Mouse (Mus musculus): ENCODE results near the gene Spg20.

DNA sequence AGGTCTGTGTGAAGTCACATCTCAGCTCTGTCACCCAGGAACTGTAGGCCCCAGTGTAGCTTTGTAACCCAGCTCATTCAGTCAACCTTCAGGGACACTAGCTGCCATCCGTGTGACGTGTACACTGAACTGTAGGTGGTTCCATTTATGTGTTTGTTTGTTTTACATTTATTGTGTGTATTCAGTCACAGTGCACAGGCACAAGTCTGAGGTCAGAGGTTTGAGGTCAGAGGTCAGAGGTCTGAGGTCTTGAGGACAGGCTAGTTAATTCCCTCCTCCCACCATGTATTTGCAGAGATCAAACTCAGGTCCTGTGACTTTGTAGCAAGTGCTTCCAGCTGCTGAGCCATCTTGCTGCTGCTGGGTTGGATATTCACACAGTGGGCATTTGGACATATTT is 29.5 kb downstream of the Spg20 start:
- TF ChIP-seq CTCF (IDR thresholded peaks at IDR 0.05; ENCODE audit: low read depth, low read length) (no peak), POLR2A (IDR thresholded peaks at IDR 0.05; ENCODE audit: extremely low read depth, insufficient read depth, low read length) (no peak)
